Mouse (Mus musculus) testis, postnatal 10 days (tissue): Measurements from ENCODE around the gene Prss46.
"Not testable (repeated sequence)": the region's sequence is repeated elsewhere in the genome, so short reads cannot be mapped to it uniquely, and the experiment has no call there.

Source experiments
- DNase-seq: peaks from one replicate; pipeline ENCODE4 v3.0.0; 2021; ENCODE audit warnings: low spot score

Prss46 gene

GRCm38 (mm10) chr9:110844206-110844605, at the start of gene Prss46:
TSS of gene Prss46 (plus strand) at chr9:110844506.
- DNase-seq, result no peak

GRCm38 (mm10) chr9:110797013-110797412, 47.3 kb upstream of the Prss46 start:
- no peak for DNase-seq

GRCm38 (mm10) chr9:110797866-110798265, 46.4 kb upstream of the Prss46 start, which contains the start of gene Prss42:
TSS of gene Prss42 (plus strand) at chr9:110798166.
- no peak for DNase-seq

- no peak for DNase-seq
Observed at GRCm38 (mm10) chr9:110800834-110801479, 43.3 kb upstream of the Prss46 start.

- DNase-seq, result no peak
Observed at GRCm38 (mm10) chr9:110803294-110803693, 41.0 kb upstream of the Prss46 start.

- no peak for DNase-seq
Observed at GRCm38 (mm10) chr9:110810051-110810450, 34.3 kb upstream of the Prss46 start.

GRCm38 (mm10) chr9:110813789-110814188, 30.5 kb upstream of the Prss46 start, which contains the start of gene Prss44:
TSS of gene Prss44 (plus strand) at chr9:110813994.
- no peak for DNase-seq

GRCm38 (mm10) chr9:110820546-110820945, 23.8 kb upstream of the Prss46 start:
- not testable (repeated sequence) for DNase-seq

GRCm38 (mm10) chr9:110821436-110821835, 22.9 kb upstream of the Prss46 start:
- DNase-seq, result no peak

GRCm38 (mm10) chr9:110825426-110825825, 18.9 kb upstream of the Prss46 start:
- no peak for DNase-seq

- no peak for DNase-seq
Observed at GRCm38 (mm10) chr9:110825832-110826231, 18.5 kb upstream of the Prss46 start.

- DNase-seq, result no peak
Observed at GRCm38 (mm10) chr9:110826390-110826789, 17.9 kb upstream of the Prss46 start, which contains the start of gene Prss43. TSS of gene Prss43 (plus strand) at chr9:110826690.

- DNase-seq, result no peak
Observed at GRCm38 (mm10) chr9:110833021-110833420, 11.3 kb upstream of the Prss46 start.

GRCm38 (mm10) chr9:110834411-110834810, 9.9 kb upstream of the Prss46 start, which contains the start of gene Prss45:
TSS of gene Prss45 (plus strand) at chr9:110834588.
- no peak for DNase-seq

- no peak for DNase-seq
Observed at GRCm38 (mm10) chr9:110834961-110835360, 9.3 kb upstream of the Prss46 start.

GRCm38 (mm10) chr9:110836112-110836511, 8.2 kb upstream of the Prss46 start:
- DNase-seq, result no peak

GRCm38 (mm10) chr9:110840905-110841304, 3.4 kb upstream of the Prss46 start:
- DNase-seq, result no peak

GRCm38 (mm10) chr9:110841438-110841837, 2.9 kb upstream of the Prss46 start:
- no peak for DNase-seq

- DNase-seq, result no peak
Observed at GRCm38 (mm10) chr9:110849162-110849561, 4.9 kb downstream of the Prss46 start.

GRCm38 (mm10) chr9:110855903-110856302, 11.6 kb downstream of the Prss46 start:
- DNase-seq, result no peak

- DNase-seq, result no peak
Observed at GRCm38 (mm10) chr9:110856920-110857319, 12.6 kb downstream of the Prss46 start.

GRCm38 (mm10) chr9:110857781-110858472, 13.6 kb downstream of the Prss46 start, which contains the start of gene Prss50:
TSS of gene Prss50 (plus strand) at chr9:110857967.
- peak; percentile 65 for DNase-seq

- no peak for DNase-seq
Observed at GRCm38 (mm10) chr9:110858523-110858922, 14.2 kb downstream of the Prss46 start.
